Mouse (Mus musculus) cerebellum, adult 9-11 months (tissue): ENCODE results near the gene Arhgap27.
"Not testable (repeated sequence)": the region's sequence is repeated elsewhere in the genome, so short reads cannot be mapped to it uniquely, and the experiment has no call there.

ENCODE experiments used
- DNase-seq: peaks from one replicate; pipeline ENCODE4 v3.0.0; 2022

Gene Arhgap27

DNA sequence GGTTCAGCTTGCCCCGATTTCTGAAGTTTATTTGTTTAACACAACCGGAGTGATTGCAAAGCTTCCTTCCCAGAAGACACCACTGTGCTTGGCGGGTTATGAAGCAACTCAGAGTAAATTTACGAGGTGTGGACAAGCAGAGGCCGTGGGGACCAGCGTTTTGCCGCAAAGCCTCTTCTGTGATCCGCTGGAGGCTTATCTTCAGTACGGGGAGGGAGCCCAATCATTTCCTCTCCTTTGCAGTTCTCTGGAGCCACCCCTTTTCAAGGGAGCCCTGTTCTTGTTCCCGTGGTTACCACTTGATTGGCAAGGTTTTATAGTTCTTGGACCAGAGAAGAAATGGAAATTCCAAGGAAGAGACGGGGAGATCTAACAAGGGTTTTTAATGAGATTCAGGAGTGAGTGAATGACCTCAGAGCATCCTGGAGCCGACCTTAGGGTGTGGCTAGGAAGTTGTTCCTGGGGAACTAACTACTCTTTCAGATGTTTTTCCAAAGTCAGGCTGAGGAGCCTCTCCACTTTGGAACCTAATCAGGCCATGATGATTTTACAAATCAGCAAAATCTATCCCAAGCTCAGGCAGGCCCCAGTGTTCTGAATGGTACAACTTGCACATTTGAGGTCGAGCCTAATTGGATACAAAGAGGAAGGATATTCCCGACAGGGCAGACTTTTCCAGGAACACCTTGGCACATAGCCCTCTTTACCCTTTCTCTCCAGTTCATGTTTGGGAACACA is 71.2 kb downstream of the Arhgap27 start:
- DNase-seq, result no peak

DNA sequence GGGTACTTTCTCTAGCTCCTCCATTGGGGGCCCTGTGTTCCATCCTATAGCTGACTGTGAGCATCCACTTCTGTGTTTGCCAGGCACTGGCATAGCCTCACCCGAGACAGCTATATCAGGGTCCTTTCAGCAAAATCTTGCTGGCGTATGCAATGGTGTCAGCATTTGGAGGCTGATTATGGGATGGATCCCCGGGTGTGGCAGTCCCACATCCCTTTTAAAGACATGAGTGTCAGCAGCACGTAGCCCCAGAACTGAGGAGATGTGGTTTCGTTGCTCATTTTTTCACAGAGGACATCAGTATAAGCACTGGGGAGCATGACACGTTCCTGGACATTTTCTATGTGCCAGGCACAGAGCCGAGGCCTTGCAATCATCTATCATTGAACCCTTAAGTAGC is 72.7 kb downstream of the Arhgap27 start:
- DNase-seq, result not testable (repeated sequence)

DNA sequence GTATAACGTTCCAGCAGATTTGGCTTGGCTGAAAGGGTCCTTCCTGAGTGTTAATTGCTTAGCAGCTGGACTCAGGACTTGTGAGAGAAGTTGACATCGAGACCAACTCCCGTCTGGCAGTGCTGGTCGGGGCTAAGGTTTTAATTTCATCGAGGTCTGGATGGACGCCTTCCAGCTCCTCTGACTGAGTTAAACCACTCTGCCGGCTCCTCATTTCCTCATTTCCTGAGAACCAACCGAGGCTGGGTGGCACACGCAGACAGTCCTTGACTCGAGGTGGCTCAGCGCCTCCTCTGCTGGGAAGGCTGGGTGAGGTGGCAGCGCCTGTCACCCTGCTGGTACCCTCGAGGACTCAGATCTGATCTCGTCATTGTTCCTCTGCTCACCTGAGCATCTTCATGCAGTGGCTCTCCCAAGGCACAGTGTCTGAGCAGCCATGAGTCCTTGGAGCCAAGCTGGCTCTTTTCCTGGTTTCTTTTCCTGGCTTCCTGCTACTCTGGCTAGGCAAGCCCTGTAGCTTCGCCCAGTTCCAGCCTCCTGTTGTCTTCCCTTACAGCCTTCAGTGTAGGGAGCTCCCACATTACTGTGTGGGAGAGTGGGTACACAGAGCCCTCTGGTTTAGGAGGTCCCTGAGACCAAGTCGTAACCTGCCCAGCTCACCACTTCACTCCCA is 75.1 kb downstream of the Arhgap27 start:
- no peak for DNase-seq

DNA sequence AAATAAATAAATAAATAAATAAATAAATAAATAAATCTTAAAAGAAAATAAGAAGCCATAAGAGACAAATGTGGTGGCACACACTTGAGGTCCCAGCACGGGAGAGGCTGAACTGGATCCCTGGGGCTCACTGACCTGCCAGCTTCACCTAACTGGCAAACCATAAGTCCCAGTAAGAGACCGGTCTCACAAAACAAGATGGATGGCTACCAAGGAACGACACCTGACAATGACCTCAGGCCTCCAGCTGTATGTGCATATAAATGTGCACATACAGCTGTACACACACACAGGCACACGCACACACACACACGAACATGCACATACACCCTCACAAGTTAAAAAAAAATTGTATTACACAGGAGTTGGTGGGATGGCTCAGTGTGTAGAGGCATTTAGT is 76.6 kb downstream of the Arhgap27 start:
- DNase-seq, result no peak

DNA sequence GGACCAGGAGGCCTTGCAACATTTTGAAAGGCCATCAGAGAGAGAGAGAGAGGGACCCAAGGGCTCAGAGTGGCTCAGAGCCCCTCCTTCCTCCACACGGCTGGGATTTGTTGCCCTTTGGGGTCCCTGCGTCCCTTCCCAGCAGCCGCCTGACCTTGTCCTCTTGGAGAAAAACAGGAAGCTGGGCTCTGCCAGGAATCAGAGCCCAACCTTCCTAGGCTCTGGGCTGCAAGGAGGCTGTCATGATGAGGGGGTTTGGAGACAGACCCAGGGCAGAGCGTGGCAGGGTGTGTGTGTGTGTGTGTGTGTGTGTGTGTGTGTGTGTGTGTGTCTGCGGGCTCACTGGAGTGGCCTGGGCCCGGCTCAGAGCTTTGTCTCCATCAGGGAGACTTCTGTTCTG is 77.5 kb downstream of the Arhgap27 start:
- no peak for DNase-seq

DNA sequence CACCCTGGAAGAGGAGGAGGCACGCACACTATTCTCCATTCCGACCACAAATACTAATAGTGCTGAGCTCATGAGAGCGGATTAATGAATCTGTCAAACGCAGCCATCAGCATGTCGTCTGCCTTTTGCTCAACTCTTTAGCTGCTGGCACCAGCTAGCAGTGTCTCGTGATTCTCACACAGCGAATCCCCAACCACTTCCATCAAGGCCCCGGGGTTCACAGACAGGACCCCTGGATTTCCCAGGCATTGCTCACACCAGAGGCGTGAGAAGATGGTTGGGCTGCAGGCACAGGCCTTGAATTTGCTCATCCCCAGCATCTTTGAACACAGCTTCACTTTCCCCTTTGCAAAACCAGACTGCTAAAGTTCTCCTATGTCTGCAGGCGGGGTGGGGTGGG is 78.2 kb downstream of the Arhgap27 start:
- no peak for DNase-seq

DNA sequence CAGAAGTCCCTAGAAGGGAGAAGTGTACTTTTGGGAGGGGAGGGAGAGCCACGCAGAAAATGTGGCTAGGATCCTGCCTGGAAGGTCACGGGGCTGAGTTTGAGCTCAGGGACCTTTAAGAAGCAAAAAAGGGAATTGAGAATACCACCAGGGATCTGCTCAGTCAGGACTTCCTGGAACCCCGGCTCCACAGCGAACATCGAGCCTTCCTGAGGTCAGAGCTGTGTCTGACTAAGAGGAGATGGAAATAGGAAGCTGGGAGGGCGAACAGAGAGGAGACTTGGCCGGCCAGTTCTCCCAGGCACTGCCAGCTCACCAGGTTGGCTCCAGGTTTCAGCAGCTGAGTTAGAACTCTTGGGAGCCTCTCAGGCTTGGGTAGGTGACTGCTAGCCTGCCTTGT is 81.7 kb downstream of the Arhgap27 start:
- DNase-seq, result no peak
